Mouse (Mus musculus): ENCODE results near the gene Hddc3. TPM values are rescaled to one million over a fixed set of nuclear protein-coding genes. Genes with fewer than 3 reads are reported as not detected.

Gene Hddc3
- polyA plus RNA-seq, 1 experiment from 2014 or later, result 23.1 TPM

DNA sequence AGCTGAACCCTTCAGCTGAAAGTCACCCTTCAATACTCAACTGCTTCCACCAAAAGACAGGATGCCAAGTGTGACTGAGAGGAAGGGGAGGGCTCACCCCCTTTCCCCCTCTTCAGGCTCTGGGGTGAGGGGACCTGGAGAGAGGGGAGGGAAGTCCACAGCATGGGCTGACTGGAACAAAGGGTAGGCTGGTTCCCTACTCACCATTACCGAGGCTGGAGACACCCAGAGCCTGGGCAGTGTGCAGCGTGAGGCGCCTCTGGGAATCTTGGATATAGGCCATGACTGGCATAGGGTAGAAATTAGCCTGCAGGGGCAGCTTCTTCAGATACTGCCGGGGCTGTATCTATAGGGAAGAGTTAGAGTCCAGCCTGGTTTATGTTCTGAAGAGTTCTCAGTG is 15.1 kb downstream of the Hddc3 start:
- H3K27me3 ChIP-seq (ENCODE audit: control insufficient read depth, insufficient read depth, low read length), result no peaks in the 10 kb centered on the region
- no peak for ATAC-seq (ENCODE audit: insufficient number of reproducible peaks, insufficient read depth, low FRiP score, low read depth)
- no peak overlapping the region for H3K4me2 ChIP-seq (ENCODE audit: low read length)
- 51% methylated on average over 4 of the region's 4 CpGs for WGBS
- H3K36me3 ChIP-seq (ENCODE audit: control insufficient read depth, insufficient read depth, low read length), result peaks cover 95% of the 10 kb centered on the region
- H3K27ac ChIP-seq (replicated peaks in 1 of 2; ENCODE audit: control insufficient read depth in 1 of 2, insufficient read depth in 1 of 2, low read depth in 2 of 2, low read length in 2 of 2), result peak overlapping the region in 1 of 2 experiments; percentile 44; a peak in 2 of 4 replicates
- peaks cover 0 to 2% of the 10 kb centered on the region in 2 experiments; a peak in 1 of 4 replicates for H3K4me1 ChIP-seq (ENCODE audit: control insufficient read depth in 2 of 2, insufficient read depth in 2 of 2, low read length in 2 of 2)
- H3K9me3 ChIP-seq (ENCODE audit: control insufficient read depth, low read length), result no peaks in the 10 kb centered on the region
- no peak overlapping the region for H3K4me3 ChIP-seq (ENCODE audit: control insufficient read depth in 1 of 2, insufficient read depth in 1 of 2, low read depth in 1 of 2, low read length in 2 of 2)
- no peak overlapping the region for H3K9ac ChIP-seq (ENCODE audit: low read length)

- no peak for ATAC-seq (ENCODE audit: insufficient number of reproducible peaks, insufficient read depth, low FRiP score, low read depth)
- WGBS, result 50% methylated on average over 3 of the region's 3 CpGs
- no peak overlapping the region for H3K4me3 ChIP-seq (ENCODE audit: control insufficient read depth in 1 of 2, insufficient read depth in 1 of 2, low read depth in 1 of 2, low read length in 2 of 2)
- no peak overlapping the region for H3K9ac ChIP-seq (ENCODE audit: low read length)
- H3K36me3 ChIP-seq (ENCODE audit: control insufficient read depth, insufficient read depth, low read length), result peaks cover 96% of the 10 kb centered on the region
- no peak overlapping the region for H3K27ac ChIP-seq (replicated peaks in 1 of 2; ENCODE audit: control insufficient read depth in 1 of 2, insufficient read depth in 1 of 2, low read depth in 2 of 2, low read length in 2 of 2)
- H3K27me3 ChIP-seq (ENCODE audit: control insufficient read depth, insufficient read depth, low read length), result no peaks in the 10 kb centered on the region
- H3K4me1 ChIP-seq (ENCODE audit: control insufficient read depth in 2 of 2, insufficient read depth in 2 of 2, low read length in 2 of 2), result peaks cover 0 to 2% of the 10 kb centered on the region in 2 experiments; a peak in 1 of 4 replicates
- H3K4me2 ChIP-seq (ENCODE audit: low read length), result no peak overlapping the region
- H3K9me3 ChIP-seq (ENCODE audit: control insufficient read depth, low read length), result 0 out of 2 replicates have a peak, but pooled peaks cover 4% of the 10 kb centered on the region
Observed at GRCm38 (mm10) chr7:80360435-80360834, 17.5 kb downstream of the Hddc3 start.

DNA sequence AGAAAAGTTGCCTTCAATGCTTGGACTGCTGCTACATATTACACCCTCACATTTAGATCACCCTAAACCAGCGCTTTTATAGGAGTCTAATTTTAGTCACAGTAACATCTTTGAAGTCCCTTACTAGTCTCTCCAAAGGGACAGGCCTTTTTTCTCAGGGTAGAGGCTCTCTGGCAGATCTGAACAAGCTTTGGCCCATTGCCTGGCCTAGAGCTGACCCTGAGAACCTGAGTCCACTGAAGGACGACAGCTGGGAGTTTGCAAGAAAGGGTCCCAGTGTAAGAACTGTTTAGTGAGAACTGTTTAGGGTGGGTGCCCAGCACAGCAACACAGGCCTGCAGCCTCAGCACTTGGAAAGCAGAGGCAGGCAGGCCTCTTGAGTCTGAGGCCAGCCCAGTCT is 22.9 kb downstream of the Hddc3 start:
- ATAC-seq (ENCODE audit: insufficient number of reproducible peaks, insufficient read depth, low FRiP score, low read depth), result no peak
- Histone ChIP-seq H3K4me2 (ENCODE audit: low read length) (no peak overlapping the region), H3K9ac (ENCODE audit: low read length) (no peak overlapping the region), H3K27me3 (ENCODE audit: control insufficient read depth, insufficient read depth, low read length) (no peaks in the 10 kb centered on the region), H3K27ac (replicated peaks in 1 of 2; ENCODE audit: control insufficient read depth in 1 of 2, insufficient read depth in 1 of 2, low read depth in 2 of 2, low read length in 2 of 2) (no peak overlapping the region), H3K9me3 (ENCODE audit: control insufficient read depth, low read length) (0 out of 2 replicates have a peak, but pooled peaks cover 4% of the 10 kb centered on the region), H3K36me3 (ENCODE audit: control insufficient read depth, insufficient read depth, low read length) (peaks cover 72% of the 10 kb centered on the region), H3K4me1 (ENCODE audit: control insufficient read depth in 2 of 2, insufficient read depth in 2 of 2, low read length in 2 of 2) (peaks cover 10 to 20% of the 10 kb centered on the region in 2 experiments), H3K4me3 (ENCODE audit: control insufficient read depth in 1 of 2, insufficient read depth in 1 of 2, low read depth in 1 of 2, low read length in 2 of 2) (no peak overlapping the region)
- WGBS, result 56% methylated on average over 2 of the region's 2 CpGs

DNA sequence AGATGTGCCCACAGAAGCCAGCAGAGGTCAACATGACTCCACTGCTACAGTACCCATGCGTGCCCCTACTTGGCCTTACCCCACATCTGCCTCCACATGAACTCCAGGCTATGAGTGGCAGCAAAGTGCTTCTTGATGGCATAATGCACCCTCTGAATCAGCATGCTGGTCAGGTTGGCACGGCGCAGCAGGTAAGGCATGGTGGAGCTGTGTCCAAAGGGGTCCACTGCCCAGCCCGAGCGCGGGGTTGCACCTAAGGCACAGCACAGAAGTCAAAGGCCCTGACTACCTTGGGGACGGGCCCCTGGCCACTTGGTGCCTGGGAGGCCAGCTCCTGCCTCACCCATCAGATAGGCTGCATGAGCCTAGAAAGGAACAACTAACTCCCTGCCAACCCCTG is 24.3 kb downstream of the Hddc3 start:
- H3K27me3 ChIP-seq (ENCODE audit: control insufficient read depth, insufficient read depth, low read length), result no peaks in the 10 kb centered on the region
- H3K4me2 ChIP-seq (ENCODE audit: low read length), result no peak overlapping the region
- peaks cover 10 to 20% of the 10 kb centered on the region in 2 experiments for H3K4me1 ChIP-seq (ENCODE audit: control insufficient read depth in 2 of 2, insufficient read depth in 2 of 2, low read length in 2 of 2)
- peaks cover 58% of the 10 kb centered on the region for H3K36me3 ChIP-seq (ENCODE audit: control insufficient read depth, insufficient read depth, low read length)
- no peak overlapping the region for H3K4me3 ChIP-seq (ENCODE audit: control insufficient read depth in 1 of 2, insufficient read depth in 1 of 2, low read depth in 1 of 2, low read length in 2 of 2)
- 0 out of 2 replicates have a peak, but pooled peaks cover 4% of the 10 kb centered on the region for H3K9me3 ChIP-seq (ENCODE audit: control insufficient read depth, low read length)
- no peak overlapping the region for H3K27ac ChIP-seq (replicated peaks in 1 of 2; ENCODE audit: control insufficient read depth in 1 of 2, insufficient read depth in 1 of 2, low read depth in 2 of 2, low read length in 2 of 2)
- WGBS, result 96% methylated on average over 7 of the region's 7 CpGs
- no peak for ATAC-seq (ENCODE audit: insufficient number of reproducible peaks, insufficient read depth, low FRiP score, low read depth)
- no peak overlapping the region for H3K9ac ChIP-seq (ENCODE audit: low read length)

GRCm38 (mm10) chr7:80368009-80368408 is 25.1 kb downstream of the Hddc3 start:
- H3K9ac ChIP-seq (ENCODE audit: low read length), result 0 out of 2 replicates have a peak overlapping the region, but pooled peaks have one; percentile 30
- H3K9me3 ChIP-seq (ENCODE audit: control insufficient read depth, low read length), result 0 out of 2 replicates have a peak, but pooled peaks cover 4% of the 10 kb centered on the region
- no peak overlapping the region for H3K4me2 ChIP-seq (ENCODE audit: low read length)
- no peak for ATAC-seq (ENCODE audit: insufficient number of reproducible peaks, insufficient read depth, low FRiP score, low read depth)
- H3K27ac ChIP-seq (replicated peaks in 1 of 2; ENCODE audit: control insufficient read depth in 1 of 2, insufficient read depth in 1 of 2, low read depth in 2 of 2, low read length in 2 of 2), result peak overlapping the region in 1 of 2 experiments; percentile 47; a peak in 1 of 4 replicates
- 85% methylated on average over 9 of the region's 9 CpGs for WGBS
- peaks cover 10 to 20% of the 10 kb centered on the region in 2 experiments for H3K4me1 ChIP-seq (ENCODE audit: control insufficient read depth in 2 of 2, insufficient read depth in 2 of 2, low read length in 2 of 2)
- peaks cover 50% of the 10 kb centered on the region for H3K36me3 ChIP-seq (ENCODE audit: control insufficient read depth, insufficient read depth, low read length)
- H3K4me3 ChIP-seq (ENCODE audit: control insufficient read depth in 1 of 2, insufficient read depth in 1 of 2, low read depth in 1 of 2, low read length in 2 of 2), result no peak overlapping the region
- H3K27me3 ChIP-seq (ENCODE audit: control insufficient read depth, insufficient read depth, low read length), result no peaks in the 10 kb centered on the region

DNA sequence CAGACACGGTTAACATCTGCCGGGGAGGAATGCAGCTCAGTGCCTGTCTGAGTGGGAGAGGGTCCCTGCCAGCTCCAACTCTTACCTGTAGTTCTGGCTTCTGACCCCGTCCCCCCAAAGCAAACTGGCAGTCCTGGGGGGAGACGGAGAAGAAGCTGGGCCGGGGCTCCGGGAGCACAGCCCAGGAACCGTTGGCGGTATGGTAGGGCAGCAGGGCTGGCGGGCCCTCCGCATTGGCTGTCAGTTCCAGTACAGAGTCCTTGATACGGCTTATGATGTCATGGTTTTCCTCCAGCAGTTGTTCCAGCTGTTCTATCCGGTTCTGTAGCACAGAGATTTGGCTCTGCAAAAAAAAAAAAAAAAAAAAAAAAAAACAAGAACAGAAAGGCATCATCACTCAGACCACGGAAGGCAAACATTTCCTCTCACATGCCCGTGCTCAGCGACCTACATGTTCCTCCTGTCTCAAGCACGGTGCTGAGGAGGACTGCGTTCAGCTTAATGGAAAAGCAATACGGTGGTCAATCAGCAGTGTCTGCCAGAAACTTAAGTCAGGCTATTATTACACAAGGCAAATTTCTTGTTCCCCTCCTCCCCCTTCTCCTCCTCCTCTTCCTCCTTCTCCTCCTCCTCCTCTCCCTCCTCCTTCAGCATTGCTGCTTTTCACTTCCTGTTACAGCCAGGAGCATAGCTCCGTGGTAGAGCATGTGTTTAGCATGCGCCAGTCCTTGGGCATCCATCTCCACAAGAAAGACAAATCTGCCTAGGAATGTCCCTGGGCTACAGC is 25.9 kb downstream of the Hddc3 start:
- peak overlapping the region; percentile 30; the same call in 1 of the 2 replicates for H3K9ac ChIP-seq (ENCODE audit: low read length)
- WGBS, result 67% methylated on average over 20 of the region's 20 CpGs
- H3K4me1 ChIP-seq (ENCODE audit: control insufficient read depth in 2 of 2, insufficient read depth in 2 of 2, low read length in 2 of 2), result peaks cover 10 to 20% of the 10 kb centered on the region in 2 experiments
- peaks cover 42% of the 10 kb centered on the region for H3K36me3 ChIP-seq (ENCODE audit: control insufficient read depth, insufficient read depth, low read length)
- no peak overlapping the region for H3K4me3 ChIP-seq (ENCODE audit: control insufficient read depth in 1 of 2, insufficient read depth in 1 of 2, low read depth in 1 of 2, low read length in 2 of 2)
- 0 out of 2 replicates have a peak, but pooled peaks cover 4% of the 10 kb centered on the region for H3K9me3 ChIP-seq (ENCODE audit: control insufficient read depth, low read length)
- H3K27ac ChIP-seq (replicated peaks in 1 of 2; ENCODE audit: control insufficient read depth in 1 of 2, insufficient read depth in 1 of 2, low read depth in 2 of 2, low read length in 2 of 2), result peak overlapping the region in 1 of 2 experiments; percentile 47; a peak in 3 of 4 replicates
- H3K27me3 ChIP-seq (ENCODE audit: control insufficient read depth, insufficient read depth, low read length), result no peaks in the 10 kb centered on the region
- peak; percentile 24; the same call in 1 of the 2 replicates for ATAC-seq (ENCODE audit: insufficient number of reproducible peaks, insufficient read depth, low FRiP score, low read depth)
- H3K4me2 ChIP-seq (ENCODE audit: low read length), result peak overlapping the region; percentile 76

DNA sequence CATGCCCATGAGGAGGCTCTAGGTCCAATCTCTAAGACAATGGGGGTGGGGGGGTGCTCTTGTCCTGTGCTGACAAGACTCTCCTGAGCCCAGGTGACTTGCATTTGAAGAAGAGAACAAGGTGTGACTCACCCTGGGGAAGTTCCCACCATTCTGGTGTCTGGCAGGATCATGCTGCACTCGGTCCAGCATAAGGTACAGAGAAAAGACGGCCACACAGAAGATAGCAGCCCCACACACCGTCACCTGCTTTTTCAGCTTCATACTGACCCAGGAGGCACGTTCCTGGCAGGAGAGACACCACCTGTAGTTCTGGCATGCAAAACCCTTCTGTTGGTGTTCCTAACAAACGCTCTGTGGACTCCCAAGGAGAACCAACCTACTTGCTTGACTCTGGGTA is 26.6 kb downstream of the Hddc3 start:
- Histone ChIP-seq H3K9ac (ENCODE audit: low read length) (no peak overlapping the region), H3K36me3 (ENCODE audit: control insufficient read depth, insufficient read depth, low read length) (peaks cover 35% of the 10 kb centered on the region), H3K27me3 (ENCODE audit: control insufficient read depth, insufficient read depth, low read length) (no peaks in the 10 kb centered on the region), H3K4me1 (ENCODE audit: control insufficient read depth in 2 of 2, insufficient read depth in 2 of 2, low read length in 2 of 2) (peaks cover 10 to 20% of the 10 kb centered on the region in 2 experiments), H3K9me3 (ENCODE audit: control insufficient read depth, low read length) (no peaks in the 10 kb centered on the region), H3K27ac (replicated peaks in 1 of 2; ENCODE audit: control insufficient read depth in 1 of 2, insufficient read depth in 1 of 2, low read depth in 2 of 2, low read length in 2 of 2) (peak overlapping the region in 1 of 2 experiments; percentile 15; a peak in 1 of 4 replicates), H3K4me2 (ENCODE audit: low read length) (peak overlapping the region; percentile 76), H3K4me3 (ENCODE audit: control insufficient read depth in 1 of 2, insufficient read depth in 1 of 2, low read depth in 1 of 2, low read length in 2 of 2) (no peak overlapping the region)
- 65% methylated on average over 5 of the region's 5 CpGs for WGBS
- ATAC-seq (ENCODE audit: insufficient number of reproducible peaks, insufficient read depth, low FRiP score, low read depth), result no peak
